Mouse (Mus musculus) olfactory bulb, adult 2 months (tissue): ENCODE results near the gene Cyp27a1.

Source experiments
- CTCF ChIP-seq: fragments of 200-500 bp; IDR thresholded peaks from 2 replicates; pipeline ENCODE4 v1.5.1; 2012; ENCODE audit warnings: low read depth, mild to moderate bottlenecking, low read length, moderate library complexity; ENCODE audit not compliant: insufficient read depth
- POLR2A ChIP-seq: fragments of 200-500 bp; IDR thresholded peaks from 2 replicates; pipeline ENCODE4 v1.6.1; 2012; ENCODE audit warnings: mild to moderate bottlenecking, low read depth, low read length, moderate library complexity; ENCODE audit not compliant: insufficient read depth

DNA sequence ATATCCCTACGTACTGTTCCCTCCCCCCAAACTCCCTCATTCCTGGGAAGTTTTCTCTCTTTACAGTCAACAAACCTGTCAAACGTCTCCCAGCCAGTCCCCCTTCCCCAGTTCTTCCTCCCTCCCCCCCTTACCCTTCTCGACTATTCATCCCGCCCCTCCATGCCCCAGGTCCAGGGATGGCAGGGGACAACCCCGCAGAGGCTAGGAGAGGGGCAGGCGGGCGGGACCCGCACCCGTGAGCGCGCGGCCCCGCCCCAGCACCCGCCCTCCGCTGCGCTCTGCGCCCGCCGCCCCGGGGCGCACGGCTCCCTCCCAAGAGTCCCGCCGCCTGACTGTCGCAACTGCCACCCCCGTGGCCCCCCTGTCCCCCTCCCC lies 58.1 kb downstream of the Cyp27a1 start:
- TF ChIP-seq CTCF: no peak
- TF ChIP-seq POLR2A: no peak
